ENCODE assay signal across 8 mouse cellular contexts in the genomic region with DNA sequence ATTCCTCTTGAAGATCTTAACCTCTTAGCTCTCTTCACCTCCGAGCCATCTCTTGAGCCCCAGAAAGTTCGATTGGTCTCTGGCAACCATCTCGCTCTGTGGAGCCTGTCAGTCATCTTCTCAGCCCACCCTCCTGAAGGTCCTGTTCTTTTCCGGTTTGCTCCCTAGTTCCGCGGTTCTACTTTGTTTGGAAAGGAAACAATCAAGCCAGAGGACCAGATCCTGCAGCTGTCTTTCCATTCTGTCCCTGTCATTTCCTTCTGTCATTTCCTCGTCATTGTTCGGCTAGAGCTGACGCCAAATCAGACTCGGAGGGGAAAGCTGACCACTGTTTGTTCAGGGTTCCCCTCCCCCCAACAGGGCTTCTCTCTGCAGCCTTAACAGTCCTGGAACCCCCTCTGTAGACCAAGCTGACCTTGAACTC. TPM values are rescaled to one million over a fixed set of nuclear protein-coding genes. Genes with fewer than 3 reads are reported as not detected.
DNase-seq lines count a peak whose midpoint lies in the region; ATAC-seq and TF ChIP-seq lines count a peak whose summit lies in the region.

No protein-coding gene starts in this region.

- WGBS in heart, embryonic 15.5 days = 27% methylated on average over 10 of the region's 10 CpGs
- WGBS in limb, embryonic 12.5 days = 66% methylated on average over 10 of the region's 10 CpGs
- 29% methylated on average over 10 of the region's 10 CpGs for WGBS in small intestine, adult 2 months

- H3K27me3 ChIP-seq in heart, embryonic 15.5 days = no peaks in the 10 kb centered on the region
- H3K27me3 ChIP-seq in limb, embryonic 12.5 days = no peaks in the 10 kb centered on the region
- H3K27me3 ChIP-seq in small intestine, adult 2 months (ENCODE audit: control insufficient read depth, insufficient read depth, low read length) = no peaks in the 10 kb centered on the region

- H3K4me3 ChIP-seq in heart, embryonic 15.5 days = peak overlapping the region; percentile 28
- no peak overlapping the region for H3K4me3 ChIP-seq in limb, embryonic 12.5 days (replicated peaks)
- peak overlapping the region; percentile 6; the same call in 1 of the 2 replicates for H3K4me3 ChIP-seq in small intestine, adult 2 months (ENCODE audit: low read depth, low read length)

- no peak for TF ChIP-seq CTCF in small intestine, adult 2 months (IDR thresholded peaks at IDR 0.05; ENCODE audit: extremely low read depth, insufficient read length, insufficient replicate concordance, low read depth, low read length)

- H3K4me2 ChIP-seq in heart, embryonic 15.5 days = peak overlapping the region; percentile 48
- no peak overlapping the region for H3K4me2 ChIP-seq in limb, embryonic 12.5 days

- ATAC-seq in heart, embryonic 15.5 days (replicated peaks; ENCODE audit: insufficient number of reproducible peaks, insufficient read depth, low FRiP score, low read depth) = peak; percentile 71
- ATAC-seq in limb, embryonic 12.5 days (ENCODE audit: insufficient number of reproducible peaks, insufficient read depth, low FRiP score, low TSS enrichment, low read depth) = no peak

- DNase-seq in adrenal gland, adult (ENCODE audit: inconsistent age in 2 of 2, low spot score in 1 of 2) = peak; percentile 40 to 75
- no peak for DNase-seq in adrenal gland, postnatal 25 days
- DNase-seq in c-Kit-positive CD71-positive TER-119-positive erythroid progenitor cells, embryonic 14.5 days (ENCODE audit: low spot score) = peak; percentile 54
- DNase-seq in layer of hippocampus, adult 9-10 months (ENCODE audit: low spot score) = no peak
- DNase-seq in thymus, postnatal 0 days (ENCODE audit: low spot score) = no peak

- no peaks in the 10 kb centered on the region for H3K36me3 ChIP-seq in heart, embryonic 15.5 days
- no peaks in the 10 kb centered on the region for H3K36me3 ChIP-seq in limb, embryonic 12.5 days
- no peaks in the 10 kb centered on the region for H3K36me3 ChIP-seq in small intestine, adult 2 months (ENCODE audit: control insufficient read depth, insufficient read depth, low read length)

- TF ChIP-seq POLR2A in small intestine, adult 2 months (IDR thresholded peaks at IDR 0.05; ENCODE audit: low read depth, low read length) = no peak

- H3K27ac ChIP-seq in heart, embryonic 15.5 days = peak overlapping the region; percentile 78
- 0 out of 2 replicates have a peak overlapping the region, but pooled peaks have one; percentile 45 for H3K27ac ChIP-seq in limb, embryonic 12.5 days
- H3K27ac ChIP-seq in small intestine, adult 2 months (ENCODE audit: insufficient read depth, low read depth, low read length) = no peak overlapping the region

- peak overlapping the region; percentile 33; the same call in 1 of the 2 replicates for H3K9ac ChIP-seq in heart, embryonic 15.5 days
- no peak overlapping the region for H3K9ac ChIP-seq in limb, embryonic 12.5 days (replicated peaks)

- H3K4me1 ChIP-seq in heart, embryonic 15.5 days (replicated peaks) = peaks cover 12% of the 10 kb centered on the region
- no peaks in the 10 kb centered on the region for H3K4me1 ChIP-seq in limb, embryonic 12.5 days (replicated peaks)
- peaks cover 19% of the 10 kb centered on the region; the same call in 1 of the 2 replicates for H3K4me1 ChIP-seq in small intestine, adult 2 months (ENCODE audit: control insufficient read depth, insufficient read depth, insufficient read length, low read length)

- no peaks in the 10 kb centered on the region for H3K9me3 ChIP-seq in heart, embryonic 15.5 days (replicated peaks)
- no peaks in the 10 kb centered on the region for H3K9me3 ChIP-seq in limb, embryonic 12.5 days

RNA-seq across cellular contexts. Expression of gene Prdm10, which starts 27.0 kb away (rescaled TPM):
- total RNA-seq in adrenal gland, postnatal 25 days (2021) = 9.7 and 12.1 TPM in 2 replicates
- polyA plus RNA-seq in heart, embryonic 15.5 days (2015; fragmentation: Nextera tagmentation; extraction: Ambion mirVana) = 3.2 and 4.2 TPM in 2 replicates
- polyA plus RNA-seq in limb, embryonic 12.5 days (2016; fragmentation: Nextera tagmentation; extraction: Ambion mirVana) = 6.3 and 6.4 TPM in 2 replicates
- polyA plus RNA-seq in small intestine, adult 2 months (2012; rRNA removed) = 4.4 and 9.3 TPM in 2 replicates
- polyA plus RNA-seq in thymus, postnatal 0 days (2015; fragmentation: Nextera tagmentation; extraction: Ambion mirVana) = 3.6 and 3.9 TPM in 2 replicates

RNA-seq across cellular contexts. Expression of gene Aplp2, which starts 41.7 kb away (rescaled TPM):
- 644 and 715 TPM in 2 replicates for total RNA-seq in adrenal gland, postnatal 25 days (2021)
- 327 and 380 TPM in 2 replicates for polyA plus RNA-seq in heart, embryonic 15.5 days (2015; fragmentation: Nextera tagmentation; extraction: Ambion mirVana)
- polyA plus RNA-seq in limb, embryonic 12.5 days (2016; fragmentation: Nextera tagmentation; extraction: Ambion mirVana) = 164 and 172 TPM in 2 replicates
- 93.8 and 147 TPM in 2 replicates for polyA plus RNA-seq in small intestine, adult 2 months (2012; rRNA removed)
- 166 and 168 TPM in 2 replicates for polyA plus RNA-seq in thymus, postnatal 0 days (2015; fragmentation: Nextera tagmentation; extraction: Ambion mirVana)

Comparison
In these comparisons a context has a peak if more than half of its experiments do, and no peak if none do; other contexts are left out.
1. DNase-seq: peak in adrenal gland, adult (2 of 2) and c-Kit-positive CD71-positive TER-119-positive erythroid progenitor cells, embryonic 14.5 days (single experiment); none in adrenal gland, postnatal 25 days (single experiment), layer of hippocampus, adult 9-10 months (single experiment) and thymus, postnatal 0 days (single experiment).